Mouse (Mus musculus) layer of hippocampus, postnatal 36 days (tissue): Measurements from ENCODE around the gene Ccdc78. TPM values are rescaled to one million over a fixed set of nuclear protein-coding genes. Genes with fewer than 3 reads are reported as not detected.
A peak's percentile ranks its signal among the peaks of the same experiment; 100 is the strongest.

ENCODE experiments used
- DNase-seq, 2 experiments: peaks; one replicate each; pipeline ENCODE4 v3.0.0; 2022
- total RNA-seq, 2 experiments: library from RNA; stranded (reverse); gene quantifications; 2 replicates each; pipeline ENCODE4 v1.2.3; 2021

The Ccdc78 gene
- total RNA-seq, 2 experiments from 2014 or later: 0.20 to 0.25 TPM

DNA sequence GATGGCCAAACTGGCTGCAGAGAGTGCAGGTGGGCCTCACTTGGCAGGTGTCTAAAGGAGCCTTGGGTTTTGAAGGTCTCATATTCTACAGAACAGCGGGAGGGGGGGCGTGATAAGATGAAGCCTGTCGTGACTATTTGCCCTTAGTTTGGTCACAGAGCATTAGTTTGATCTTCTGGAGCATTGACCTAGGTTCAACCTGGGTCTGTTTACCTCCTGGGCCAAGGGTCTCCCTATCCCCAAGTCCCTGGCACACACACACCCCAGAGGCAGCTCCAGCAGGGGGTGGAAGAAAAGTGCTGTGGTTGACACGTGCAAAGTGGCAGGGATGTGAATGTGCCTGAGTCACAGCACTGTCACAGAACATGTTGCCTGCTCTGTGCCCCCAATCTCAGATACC, 24.5 kb downstream of the Ccdc78 start:
- no peak for DNase-seq

DNA sequence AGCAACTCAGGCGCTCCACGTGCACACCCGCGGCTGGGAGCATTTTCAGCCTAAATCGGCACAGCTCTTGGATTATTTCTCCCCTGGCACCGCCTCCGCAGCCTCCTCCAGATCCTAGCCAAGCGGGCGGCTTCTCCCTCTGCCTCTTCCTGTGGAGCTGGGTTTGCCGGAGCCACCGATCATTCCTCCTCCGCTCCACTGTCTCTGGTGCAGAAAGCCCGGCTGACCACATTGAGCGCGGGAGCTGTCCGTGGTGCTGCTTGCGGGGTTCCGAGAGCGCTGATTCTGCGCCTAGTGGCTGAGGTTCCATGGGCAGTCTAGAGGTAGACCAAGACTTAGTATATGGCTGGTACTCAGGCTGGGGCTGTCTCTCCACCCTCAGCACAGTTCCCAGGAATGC, 27.1 kb downstream of the Ccdc78 start:
- DNase-seq: peak; percentile 80 to 85

DNA sequence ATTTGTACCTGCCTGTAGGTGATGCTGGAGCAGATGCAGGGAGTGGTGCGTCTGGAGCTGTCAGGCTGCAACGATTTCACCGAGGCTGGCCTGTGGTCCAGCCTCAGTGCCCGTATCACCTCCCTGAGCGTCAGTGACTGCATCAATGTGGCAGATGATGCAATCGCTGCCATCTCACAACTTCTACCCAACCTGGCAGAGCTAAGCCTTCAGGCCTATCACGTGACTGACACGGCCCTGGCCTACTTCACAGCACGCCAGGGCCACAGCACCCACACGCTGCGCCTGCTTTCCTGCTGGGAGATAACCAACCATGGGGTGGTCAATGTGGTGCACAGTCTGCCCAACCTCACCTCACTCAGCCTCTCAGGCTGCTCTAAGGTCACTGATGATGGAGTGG, 31.3 kb downstream of the Ccdc78 start:
- no peak for DNase-seq

DNA sequence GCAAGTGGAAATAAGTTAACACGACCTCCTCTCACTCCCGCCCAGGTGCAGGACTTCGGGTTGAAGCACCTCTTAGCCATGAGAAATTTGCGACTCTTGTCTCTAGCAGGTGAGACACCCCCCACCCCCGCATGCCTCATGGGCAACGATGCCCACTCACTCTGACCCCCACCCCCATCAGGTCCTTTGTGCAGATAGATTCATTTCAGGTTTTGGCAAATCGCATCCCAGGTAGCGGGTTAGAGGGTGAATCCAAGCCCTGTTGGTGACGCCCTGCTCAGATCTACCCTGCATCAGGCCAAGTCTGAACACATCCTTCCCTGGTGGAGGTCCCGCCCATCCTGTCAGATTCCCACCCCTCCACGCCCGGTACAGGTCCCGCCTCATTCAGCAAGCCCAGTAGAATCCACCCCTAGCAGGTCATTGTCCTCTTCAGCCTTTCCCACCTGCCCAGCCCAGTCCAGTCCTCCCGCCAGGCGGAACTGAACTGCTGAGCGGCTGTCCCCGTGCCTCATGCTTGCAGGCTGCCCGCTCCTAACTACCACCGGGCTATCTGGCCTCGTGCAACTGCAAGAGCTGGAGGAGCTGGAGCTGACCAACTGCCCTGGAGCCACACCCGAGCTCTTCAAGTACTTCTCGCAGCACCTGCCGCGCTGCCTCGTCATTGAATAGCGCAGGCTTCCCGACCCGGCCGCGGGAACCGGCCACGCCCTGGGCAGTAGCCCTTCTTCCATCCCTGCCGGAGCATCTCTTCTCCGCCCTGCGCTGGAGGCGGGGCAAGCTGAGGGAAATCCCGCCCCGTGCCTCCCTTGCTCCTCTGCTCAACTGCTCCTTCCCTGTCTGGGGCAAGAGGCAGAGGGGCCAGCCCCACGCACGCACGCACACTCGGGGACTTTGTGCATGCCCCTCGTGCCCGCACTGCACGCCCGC, 32.7 kb downstream of the Ccdc78 start:
- no peak for DNase-seq

DNA sequence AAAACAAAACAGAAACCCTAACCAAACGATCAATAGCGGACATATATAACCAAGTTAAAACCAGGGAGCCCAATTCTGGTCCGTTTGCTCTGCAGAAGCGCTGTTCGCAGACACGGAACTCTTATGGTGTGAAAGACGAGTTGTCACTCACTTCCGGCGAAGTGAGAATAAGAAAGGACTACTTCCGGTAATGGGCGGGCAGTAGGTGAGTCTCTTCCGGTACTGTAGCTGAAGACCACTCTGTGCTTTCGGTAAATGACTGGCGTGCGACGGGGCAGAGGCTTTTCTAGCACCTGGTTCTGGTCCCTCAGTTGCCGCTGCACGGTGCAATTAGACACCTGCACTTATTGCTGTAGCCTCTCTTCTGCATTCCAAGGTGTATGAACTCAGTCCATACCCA, 37.1 kb downstream of the Ccdc78 start, which contains the start of gene Wdr24:
Gene Wdr24 (plus strand): TSS at position 176 of the 400 bp plus-strand sequence.
- DNase-seq: peak; percentile 74 to 83

DNA sequence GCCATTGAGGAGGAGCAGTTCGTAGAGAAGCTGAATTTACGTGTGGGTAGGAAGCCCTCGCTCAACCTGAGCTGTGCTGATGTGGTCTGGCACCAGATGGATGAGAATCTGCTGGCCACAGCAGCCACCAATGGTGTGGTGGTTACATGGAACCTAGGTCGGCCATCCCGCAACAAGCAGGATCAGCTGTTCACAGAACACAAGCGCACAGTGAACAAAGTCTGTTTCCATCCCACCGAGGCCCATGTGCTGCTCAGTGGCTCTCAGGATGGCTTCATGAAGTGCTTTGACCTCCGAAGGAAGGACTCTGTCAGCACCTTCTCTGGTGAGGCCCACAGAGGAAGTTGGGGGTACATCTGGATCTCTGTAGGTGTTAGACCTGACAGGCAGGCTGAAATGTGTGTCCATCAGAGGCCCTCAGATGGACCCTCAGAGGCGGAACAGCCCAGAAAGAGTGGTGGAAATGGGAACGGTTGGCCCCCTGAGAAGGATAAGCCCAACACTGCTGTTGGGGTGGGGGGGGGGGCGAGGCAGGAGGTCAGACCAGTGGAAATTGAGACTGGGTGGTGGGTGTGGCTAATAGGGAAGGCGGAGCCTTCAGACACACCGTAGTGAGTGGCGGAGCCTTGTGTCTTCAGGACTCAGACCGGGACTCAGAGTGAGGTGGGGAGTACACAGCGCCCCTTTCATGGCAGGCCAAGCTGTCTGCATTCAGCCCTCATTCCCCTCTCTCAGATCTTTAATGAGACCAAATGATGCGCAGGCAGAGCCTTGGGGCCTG, 38.2 kb downstream of the Ccdc78 start:
- no peak for DNase-seq

DNA sequence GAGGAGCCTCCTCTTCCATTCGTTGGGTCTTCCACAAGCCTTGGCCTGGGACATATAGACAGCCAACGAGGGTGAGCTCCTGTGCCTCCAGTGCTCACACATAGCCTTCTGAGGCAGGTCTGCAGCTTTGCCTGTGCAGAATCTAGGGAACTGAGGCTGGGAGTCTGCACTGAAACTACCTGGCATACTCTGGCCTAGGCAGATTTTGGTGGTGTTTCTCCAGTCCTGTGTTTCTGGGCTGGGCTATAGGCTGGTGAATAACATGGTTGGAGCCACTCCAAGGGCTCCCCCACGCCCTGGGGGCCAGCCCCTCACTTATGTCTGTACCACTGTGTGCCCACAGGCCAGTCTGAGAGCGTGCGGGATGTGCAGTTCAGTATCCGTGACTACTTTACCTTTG, 38.9 kb downstream of the Ccdc78 start:
- DNase-seq: no peak

DNA sequence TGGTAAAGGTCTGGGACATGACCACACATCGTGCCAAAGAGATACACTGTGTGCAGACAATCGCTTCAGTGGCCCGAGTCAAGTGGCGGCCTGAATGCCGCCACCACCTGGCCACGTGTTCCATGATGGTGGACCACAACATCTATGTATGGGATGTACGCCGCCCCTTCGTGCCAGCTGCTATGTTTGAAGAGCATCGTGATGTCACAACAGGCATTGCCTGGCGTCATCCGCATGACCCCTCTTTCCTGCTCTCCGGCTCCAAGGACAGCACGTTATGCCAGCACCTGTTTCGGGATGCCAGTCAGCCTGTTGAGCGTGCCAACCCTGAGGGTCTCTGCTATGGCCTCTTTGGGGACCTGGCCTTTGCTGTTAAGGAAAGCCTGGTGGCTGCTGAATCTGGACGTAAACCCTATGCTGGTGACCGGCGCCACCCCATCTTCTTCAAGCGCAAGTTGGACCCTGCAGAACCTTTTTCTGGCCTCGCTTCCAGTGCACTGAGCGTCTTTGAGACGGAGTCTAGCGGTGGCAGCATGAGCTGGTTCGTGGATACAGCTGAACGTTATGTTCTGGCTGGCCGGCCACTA, 39.7 kb downstream of the Ccdc78 start:
- no peak for DNase-seq

DNA sequence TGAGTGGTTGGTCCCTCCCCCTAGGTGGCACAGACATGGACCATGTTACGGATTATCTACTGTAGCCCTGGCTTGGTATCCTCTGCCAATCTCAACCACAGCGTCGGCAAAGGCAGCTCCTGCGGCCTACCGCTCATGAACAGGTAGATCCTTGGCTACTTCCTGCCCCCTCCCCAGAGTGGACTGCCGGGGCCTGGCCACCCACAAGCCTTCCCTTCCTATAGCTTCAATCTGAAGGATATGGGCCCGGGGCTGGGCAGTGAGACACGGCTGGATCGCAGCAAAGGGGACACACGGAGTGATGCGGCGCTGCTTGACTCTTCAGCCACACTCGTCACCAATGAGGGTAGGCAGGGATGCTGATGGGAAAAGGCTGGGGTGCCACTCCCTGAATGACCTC, 40.6 kb downstream of the Ccdc78 start:
- no peak for DNase-seq

DNA sequence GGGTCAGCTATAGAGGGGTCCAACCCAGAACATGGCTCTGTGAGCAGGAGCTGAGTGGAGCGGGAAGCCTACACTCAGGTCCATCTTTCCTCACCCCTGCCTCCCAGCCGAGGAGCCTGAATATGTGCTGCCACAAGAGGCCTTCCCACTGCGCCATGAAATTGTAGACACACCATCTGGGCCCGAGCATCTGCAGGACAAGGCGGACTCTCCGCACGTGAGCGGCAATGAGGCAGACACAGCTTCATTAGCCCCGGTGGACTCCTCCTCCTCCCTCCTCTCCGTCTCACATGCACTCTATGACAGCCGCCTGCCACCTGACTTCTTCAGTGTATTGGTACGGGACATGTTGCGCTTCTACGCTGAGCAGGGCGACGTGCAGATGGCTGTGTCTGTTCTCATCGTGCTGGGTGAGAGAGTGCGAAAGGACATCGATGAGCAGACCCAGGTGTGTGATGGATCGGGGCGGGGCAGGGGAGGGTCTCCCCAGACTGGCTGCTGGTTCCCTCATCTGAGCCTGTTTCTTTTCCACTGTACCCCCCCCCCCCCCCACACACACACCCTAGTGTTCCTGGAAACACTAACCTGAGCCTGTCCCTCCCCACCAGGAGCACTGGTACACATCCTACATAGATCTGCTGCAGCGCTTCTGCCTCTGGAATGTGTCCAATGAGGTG, 41.3 kb downstream of the Ccdc78 start:
- DNase-seq: no peak

DNA sequence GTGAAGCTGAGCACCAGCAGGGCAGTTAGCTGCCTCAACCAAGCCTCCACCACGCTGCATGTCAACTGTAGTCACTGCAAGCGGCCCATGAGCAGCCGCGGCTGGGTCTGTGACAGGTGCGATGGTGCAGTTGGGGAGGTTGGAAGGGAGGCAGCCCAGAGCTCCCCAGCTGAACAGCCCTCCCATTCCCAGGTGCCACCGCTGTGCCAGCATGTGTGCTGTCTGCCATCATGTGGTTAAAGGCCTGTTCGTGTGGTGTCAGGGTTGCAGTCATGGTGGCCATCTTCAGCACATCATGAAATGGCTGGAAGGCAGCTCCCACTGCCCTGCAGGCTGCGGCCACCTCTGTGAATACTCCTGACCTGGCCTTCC, 41.8 kb downstream of the Ccdc78 start:
- DNase-seq: no peak

DNA sequence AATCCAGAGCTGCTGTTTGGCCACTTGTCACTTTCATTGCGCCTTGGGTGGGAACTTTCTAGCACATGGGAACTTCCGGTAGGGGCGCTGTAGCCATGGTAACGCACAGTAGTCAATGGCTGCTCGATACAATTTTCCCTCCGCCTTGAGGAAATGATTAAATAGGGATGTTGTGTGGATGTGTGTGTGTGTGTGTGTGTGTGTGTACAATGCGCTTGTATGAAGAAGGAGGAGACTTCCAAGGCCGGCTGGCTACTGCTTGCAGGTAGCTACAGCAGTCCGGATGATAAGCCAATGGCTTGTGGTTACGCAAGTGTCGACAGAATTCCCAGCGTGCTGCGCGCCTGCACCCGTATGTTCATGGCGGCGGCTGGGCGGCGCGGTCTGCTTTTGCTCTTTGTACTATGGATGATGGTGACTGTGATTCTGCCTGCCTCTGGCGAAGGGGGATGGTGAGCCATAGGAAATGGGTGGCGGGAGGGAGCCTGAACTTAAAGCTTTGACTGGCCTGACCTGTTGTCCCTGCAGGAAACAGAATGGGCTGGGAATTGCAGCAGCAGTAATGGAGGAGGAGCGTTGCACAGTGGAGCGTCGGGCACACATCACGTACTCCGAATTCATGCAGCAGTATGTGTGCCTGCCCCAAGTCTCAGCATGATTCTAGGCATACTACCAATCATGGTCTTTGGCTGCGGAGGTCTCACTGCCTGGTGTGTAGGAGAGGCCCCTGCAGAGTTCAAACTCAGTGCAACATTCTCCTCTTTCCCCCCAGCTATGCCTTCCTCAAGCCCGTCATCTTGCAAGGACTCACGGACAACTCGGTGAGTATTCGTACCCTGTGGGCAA, 42.6 kb downstream of the Ccdc78 start, which contains the start of gene Jmjd8:
Gene Jmjd8 (plus strand): TSS at position 156 of the 846 bp plus-strand sequence.
- peak; percentile 85 for DNase-seq

DNA sequence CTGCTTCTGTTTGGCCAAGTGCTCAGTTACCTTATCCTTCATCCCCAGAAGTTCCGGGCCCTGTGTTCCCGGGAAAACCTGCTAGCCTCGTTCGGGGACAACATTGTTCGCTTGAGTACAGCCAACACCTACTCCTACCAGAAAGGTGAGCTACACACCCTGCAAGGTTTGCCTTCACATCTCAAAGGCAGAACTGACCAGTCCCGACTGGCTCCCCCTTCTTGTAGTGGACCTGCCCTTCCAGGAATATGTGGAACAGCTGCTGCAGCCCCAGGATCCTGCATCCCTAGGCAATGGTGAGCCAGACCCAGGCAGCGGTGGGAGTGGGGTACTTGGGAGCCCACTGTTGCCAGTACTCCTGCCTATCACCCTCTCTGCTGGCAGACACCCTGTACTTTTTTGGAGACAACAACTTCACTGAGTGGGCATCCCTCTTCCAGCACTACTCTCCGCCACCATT, 43.2 kb downstream of the Ccdc78 start:
- DNase-seq: no peak

DNA sequence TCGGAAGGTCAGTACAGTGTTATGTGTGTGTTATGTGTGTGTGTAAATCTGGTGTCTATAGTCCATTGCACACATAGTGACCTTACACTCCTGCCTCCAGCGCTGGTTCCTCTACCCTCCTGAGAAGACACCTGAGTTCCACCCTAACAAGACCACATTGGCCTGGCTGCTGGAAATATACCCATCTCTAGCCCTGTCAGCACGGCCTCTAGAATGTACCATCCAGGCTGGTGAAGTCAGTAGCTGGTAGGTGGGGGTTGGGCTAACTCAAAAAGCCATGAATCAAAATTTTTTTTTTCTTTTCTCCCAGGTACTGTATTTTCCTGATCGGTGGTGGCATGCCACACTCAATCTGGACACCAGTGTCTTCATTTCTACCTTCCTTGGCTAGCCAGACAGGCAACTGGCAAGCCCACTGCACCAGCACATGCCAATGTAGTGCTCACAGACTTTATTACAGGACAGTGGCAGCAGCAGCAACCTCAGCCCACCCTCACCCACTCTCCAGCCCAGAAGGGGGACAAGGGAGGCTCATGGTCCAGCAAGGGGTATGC, 43.9 kb downstream of the Ccdc78 start:
- DNase-seq: no peak

DNA sequence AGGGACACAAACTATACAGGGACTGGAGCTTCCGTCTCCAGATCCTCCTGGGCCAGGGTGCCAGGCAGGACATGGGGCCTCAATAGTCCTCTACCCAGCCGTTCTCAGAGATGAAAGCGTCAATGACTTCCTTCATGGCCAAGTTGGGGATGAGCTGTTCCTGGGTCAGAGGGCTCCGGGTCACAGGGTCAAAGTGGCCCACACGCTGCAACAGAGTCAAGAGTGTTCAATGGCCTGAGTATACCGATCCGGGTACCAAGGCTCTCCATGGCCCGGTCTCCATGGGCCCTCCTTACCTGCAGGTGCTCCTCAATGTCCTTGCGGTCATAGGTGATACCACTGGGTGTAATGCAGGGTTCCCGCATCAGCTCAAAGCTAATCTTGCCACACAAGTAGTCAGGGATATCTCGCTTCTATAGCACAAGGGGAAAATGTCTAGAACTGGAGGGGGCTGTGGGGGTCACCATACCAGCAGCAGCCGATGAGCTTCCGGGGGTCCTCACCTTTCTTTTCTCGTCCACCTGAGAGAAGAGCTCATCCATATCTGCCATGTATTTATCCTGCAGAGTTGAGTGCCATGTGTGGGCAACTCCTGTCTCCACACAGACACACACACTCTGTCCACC, 44.5 kb downstream of the Ccdc78 start:
- no peak for DNase-seq

DNA sequence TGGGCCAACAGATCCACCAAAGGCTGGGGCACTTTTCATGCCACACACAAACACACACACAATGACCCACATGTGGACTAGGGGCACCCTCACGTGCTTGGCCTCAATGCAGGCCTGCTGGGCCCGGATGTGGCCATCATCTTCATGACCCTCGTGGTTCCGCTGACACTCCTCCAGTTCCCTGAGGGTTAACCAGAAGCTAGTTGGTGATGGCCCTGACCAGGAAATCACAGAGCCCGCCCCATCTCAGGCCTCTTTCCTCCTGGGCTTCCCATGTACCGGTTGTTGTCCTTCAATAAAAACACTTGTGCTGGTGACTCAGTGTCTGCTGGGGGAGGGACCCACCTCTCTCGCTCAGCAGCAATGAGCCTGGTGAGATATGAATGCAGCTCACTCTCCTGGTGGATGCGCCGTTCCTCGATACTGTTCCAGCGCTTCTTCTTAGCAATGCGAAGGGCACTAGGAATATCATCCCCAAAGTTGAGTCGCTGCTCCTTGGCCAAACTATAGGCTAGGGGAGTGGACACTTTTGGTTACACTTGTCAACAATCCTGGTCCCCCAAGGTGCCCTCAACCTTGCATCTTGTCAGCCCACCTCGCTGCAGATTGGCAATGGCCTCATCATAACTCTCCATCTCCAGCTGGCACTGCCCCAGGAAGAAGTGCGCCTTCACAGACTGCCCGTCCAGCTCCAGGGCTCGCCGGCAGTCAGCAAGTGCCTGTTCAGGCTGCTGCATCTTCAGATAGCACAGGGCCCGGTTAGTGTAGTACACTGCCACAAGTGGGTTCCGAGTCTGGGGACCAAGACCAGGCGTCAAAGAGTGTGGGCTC, 45.3 kb downstream of the Ccdc78 start:
- no peak for DNase-seq

DNA sequence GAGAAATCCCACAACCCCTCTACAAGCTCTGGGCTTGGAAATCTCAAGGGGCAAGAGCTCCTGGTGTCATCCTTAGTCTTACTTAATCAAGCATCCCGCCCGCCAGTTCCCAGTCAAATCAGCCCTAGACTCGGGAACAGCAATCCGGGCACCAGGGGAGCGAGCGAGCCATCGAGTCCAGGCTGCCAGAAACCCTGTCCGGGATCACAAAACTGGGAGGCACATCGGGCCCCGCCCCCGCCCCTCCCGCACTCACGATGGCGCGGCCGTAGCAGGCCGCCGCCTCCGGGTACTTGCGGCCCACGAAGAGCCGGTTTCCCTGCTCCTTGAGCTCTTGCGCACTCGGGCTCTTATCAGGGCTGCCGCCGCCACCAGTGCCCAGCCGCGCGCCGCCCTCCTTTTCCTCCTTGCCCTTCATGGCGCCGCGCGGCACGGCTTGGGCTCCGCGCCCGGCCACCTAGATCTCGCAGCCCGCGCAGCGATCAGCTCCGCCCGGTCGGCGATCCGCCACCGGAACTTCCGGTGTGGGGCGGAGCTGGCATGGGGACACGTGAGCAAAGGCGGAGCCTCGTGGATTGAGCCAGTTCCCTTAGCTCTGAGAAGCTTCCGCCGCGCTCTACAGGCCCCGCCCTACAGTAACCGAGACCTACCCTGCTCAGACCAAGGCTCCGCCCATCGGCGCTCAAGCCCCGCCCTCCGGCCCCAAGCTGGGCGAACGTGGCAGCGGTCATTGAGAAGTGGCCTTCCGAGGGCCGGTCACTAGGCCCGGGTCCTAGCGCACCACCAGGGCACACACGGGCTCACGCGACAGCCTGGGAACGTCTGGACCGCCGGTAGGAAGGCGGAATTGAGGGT, 46.3 kb downstream of the Ccdc78 start:
- DNase-seq: peak; percentile 98

DNA sequence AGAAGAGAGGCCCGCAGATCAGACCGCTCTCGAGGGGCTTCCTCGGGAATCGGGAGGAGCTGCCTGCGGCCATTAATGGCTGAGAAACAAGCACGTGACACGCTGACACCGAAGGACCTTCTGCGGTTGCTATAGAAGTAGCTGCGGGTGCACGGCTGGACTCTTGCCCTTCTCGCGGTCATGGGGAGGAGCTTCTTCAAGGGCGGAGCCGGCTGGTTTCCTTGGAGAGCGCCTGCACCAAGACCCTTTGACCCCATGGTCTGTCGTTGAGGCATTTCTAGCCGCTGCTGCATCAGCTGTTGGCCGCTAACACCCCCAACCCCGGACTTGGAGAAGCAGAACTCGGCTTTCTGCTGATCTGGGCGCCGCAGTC, 46.9 kb downstream of the Ccdc78 start, which contains the start of gene Stub1:
Gene Stub1 (minus strand): TSS at position 114 of the 373 bp plus-strand sequence.
- DNase-seq: peak in 1 of 2 experiments; percentile 89
